Mouse (Mus musculus): ENCODE measurements around the gene St3gal5. TPM values are rescaled to one million over a fixed set of nuclear protein-coding genes. Genes with fewer than 3 reads are reported as not detected.

The St3gal5 gene
- total RNA-seq, 2 experiments from 2014 or later, result 33.5 to 37.6 TPM

Other genes starting within 250 kb of the St3gal5 start
- gene Ptcd3, start 188.8 kb upstream of the St3gal5 start, total RNA-seq (2021), result 100 to 1,000 TPM; 113 to 116 TPM
- 10 to 100 TPM; 32.3 to 35.7 TPM for gene Polr1a, start 188.5 kb upstream of the St3gal5 start, total RNA-seq (2021)
- 1 to 10 TPM; 7.2 to 8.6 TPM for gene Atoh8, start 138.0 kb downstream of the St3gal5 start, total RNA-seq (2021)
- gene Sftpb, start 207.0 kb downstream of the St3gal5 start, total RNA-seq (2021), result not detected
- gene Usp39, start 247.6 kb downstream of the St3gal5 start, total RNA-seq (2021), result 10 to 100 TPM; 28.1 to 29.1 TPM
- gene 0610030E20Rik, start 249.7 kb downstream of the St3gal5 start, total RNA-seq (2021), result 10 to 100 TPM; 12.7 to 13.0 TPM

Measured in heart, postnatal 4 days (tissue).